ENCODE assay signal across 24 mouse cellular contexts in genomic region chr8:119580441-119581161, GRCm38 (mm10). TPM values are rescaled to one million over a fixed set of nuclear protein-coding genes. Genes with fewer than 3 reads are reported as not detected.
DNase-seq lines count a peak whose midpoint lies in the region; ATAC-seq and TF ChIP-seq lines count a peak whose summit lies in the region.
"Had no signal": no experiment of that assay in that cellular context is flagged by ENCODE, and none has a peak within 500 bp of the region (broad histone marks: within the 10 kb centered on the region; RNA-seq: fewer than 3 reads in every experiment).

No protein-coding gene starts in this region.

- H3K27ac ChIP-seq in heart, embryonic 13.5 days (replicated peaks) = peak overlapping the region; percentile 21; the same call in 1 of the 2 replicates
- H3K27ac ChIP-seq in midbrain, embryonic 11.5 days (ENCODE audit: low read depth, low read length) = no peak overlapping the region
- H3K27ac ChIP-seq in midbrain, postnatal 0 days (ENCODE audit: low read depth, low read length) = no peak overlapping the region
- peak overlapping the region; percentile 62 for H3K27ac ChIP-seq in liver, embryonic 15.5 days (replicated peaks)
- H3K27ac ChIP-seq: heart, adult 2 months; kidney, postnatal 0 days; limb, embryonic 13.5 days; lung, embryonic 15.5 days; midbrain, embryonic 12.5 days; neural tube, embryonic 13.5 days had no signal

- no peaks in the 10 kb centered on the region for H3K36me3 ChIP-seq in heart, embryonic 13.5 days
- no peaks in the 10 kb centered on the region for H3K36me3 ChIP-seq in midbrain, embryonic 11.5 days (ENCODE audit: control insufficient read depth, insufficient read depth, low read length)
- no peaks in the 10 kb centered on the region for H3K36me3 ChIP-seq in midbrain, postnatal 0 days (ENCODE audit: insufficient read depth, low read length)
- H3K36me3 ChIP-seq in liver, embryonic 15.5 days (replicated peaks) = no peaks in the 10 kb centered on the region
- H3K36me3 ChIP-seq: limb, embryonic 13.5 days; lung, embryonic 15.5 days; midbrain, embryonic 12.5 days; neural tube, embryonic 13.5 days had no signal

- peaks cover 46% of the 10 kb centered on the region for H3K4me1 ChIP-seq in heart, embryonic 13.5 days
- peaks cover under 1% of the 10 kb centered on the region; the same call in 1 of the 2 replicates for H3K4me1 ChIP-seq in midbrain, embryonic 11.5 days (ENCODE audit: control insufficient read depth, insufficient read depth, low read length)
- H3K4me1 ChIP-seq in midbrain, postnatal 0 days (ENCODE audit: insufficient read depth, low read length) = no peaks in the 10 kb centered on the region
- peaks cover 67% of the 10 kb centered on the region for H3K4me1 ChIP-seq in liver, embryonic 15.5 days (replicated peaks)
- H3K4me1 ChIP-seq: limb, embryonic 13.5 days; lung, embryonic 15.5 days; neural tube, embryonic 13.5 days had no signal

- no peak overlapping the region for H3K9ac ChIP-seq in heart, embryonic 13.5 days
- no peak overlapping the region for H3K9ac ChIP-seq in midbrain, embryonic 11.5 days (ENCODE audit: low read length)
- H3K9ac ChIP-seq in midbrain, postnatal 0 days (replicated peaks; ENCODE audit: low read length, poor library complexity, severe bottlenecking) = no peak overlapping the region
- H3K9ac ChIP-seq in liver, embryonic 15.5 days = no peak overlapping the region
- H3K9ac ChIP-seq: limb, embryonic 13.5 days; lung, embryonic 15.5 days; midbrain, embryonic 12.5 days; neural tube, embryonic 13.5 days had no signal

- no peaks in the 10 kb centered on the region for H3K9me3 ChIP-seq in heart, embryonic 13.5 days
- H3K9me3 ChIP-seq in midbrain, embryonic 11.5 days (ENCODE audit: control insufficient read depth, low read length) = no peaks in the 10 kb centered on the region
- no peaks in the 10 kb centered on the region for H3K9me3 ChIP-seq in midbrain, postnatal 0 days (ENCODE audit: low read length)
- H3K9me3 ChIP-seq in liver, embryonic 15.5 days (replicated peaks) = no peaks in the 10 kb centered on the region
- H3K9me3 ChIP-seq: limb, embryonic 13.5 days; lung, embryonic 15.5 days; midbrain, embryonic 12.5 days; neural tube, embryonic 13.5 days had no signal

- 53% methylated on average over 5 of the region's 5 CpGs for WGBS in heart, embryonic 13.5 days
- 91% methylated on average over 5 of the region's 5 CpGs for WGBS in midbrain, embryonic 11.5 days
- 90% methylated on average over 5 of the region's 5 CpGs for WGBS in midbrain, postnatal 0 days
- 37% methylated on average over 5 of the region's 5 CpGs for WGBS in liver, embryonic 15.5 days (ENCODE audit: insufficient replicate concordance)

- TF ChIP-seq CTCF in midbrain, postnatal 0 days (IDR thresholded peaks at IDR 0.05) = no peak

- H3K4me2 ChIP-seq in heart, embryonic 13.5 days = no peak overlapping the region
- no peak overlapping the region for H3K4me2 ChIP-seq in midbrain, embryonic 11.5 days
- H3K4me2 ChIP-seq in midbrain, postnatal 0 days (ENCODE audit: low read depth, low read length, poor library complexity, severe bottlenecking) = no peak overlapping the region
- peak overlapping the region; percentile 41 for H3K4me2 ChIP-seq in liver, embryonic 15.5 days
- H3K4me2 ChIP-seq: limb, embryonic 13.5 days; lung, embryonic 15.5 days; midbrain, embryonic 12.5 days; neural tube, embryonic 13.5 days had no signal

- H3K4me3 ChIP-seq in heart, embryonic 13.5 days = no peak overlapping the region
- H3K4me3 ChIP-seq in midbrain, embryonic 11.5 days (ENCODE audit: low read depth, low read length) = no peak overlapping the region
- H3K4me3 ChIP-seq in midbrain, postnatal 0 days (ENCODE audit: low read depth, low read length) = no peak overlapping the region
- no peak overlapping the region for H3K4me3 ChIP-seq in liver, embryonic 15.5 days (replicated peaks)
- H3K4me3 ChIP-seq: heart, adult 2 months; limb, embryonic 13.5 days; lung, embryonic 15.5 days; midbrain, embryonic 12.5 days; neural tube, embryonic 13.5 days had no signal

- intact Hi-C loops in heart, postnatal 10 days (cut with DNase I) = no loop called here
- intact Hi-C loops in gastrocnemius, postnatal 36 days (cut with DNase I) = no loop called here

- no peak for DNase-seq in heart, postnatal 10 days
- peak; percentile 26 for DNase-seq in midbrain, embryonic 11.5 days (ENCODE audit: low spot score, missing footprints)
- no peak for DNase-seq in midbrain, postnatal 0 days (ENCODE audit: low spot score)
- DNase-seq in gastrocnemius, postnatal 36 days = no peak
- DNase-seq in thymus, postnatal 36 days = no peak
- DNase-seq: cerebellum, adult 18-20 months; gastrocnemius, postnatal 10 days; heart, adult 2 months; layer of hippocampus, postnatal 36 days; lung, postnatal 4 days; thymus, postnatal 4 days had no signal

- no peak for ATAC-seq in heart, embryonic 13.5 days (ENCODE audit: extremely low read depth, insufficient number of reproducible peaks, low FRiP score, low TSS enrichment)
- no peak for ATAC-seq in midbrain, embryonic 11.5 days (ENCODE audit: low FRiP score)
- ATAC-seq in midbrain, postnatal 0 days (ENCODE audit: low FRiP score) = no peak
- ATAC-seq in liver, embryonic 15.5 days (ENCODE audit: insufficient read depth) = peak; percentile 77

- H3K27me3 ChIP-seq in heart, embryonic 13.5 days (replicated peaks) = peaks cover 29% of the 10 kb centered on the region
- H3K27me3 ChIP-seq in midbrain, embryonic 11.5 days (ENCODE audit: control insufficient read depth, insufficient read depth, low read length) = peaks cover 6% of the 10 kb centered on the region; the same call in 1 of the 2 replicates
- H3K27me3 ChIP-seq in midbrain, postnatal 0 days (ENCODE audit: insufficient read depth, low read length) = no peaks in the 10 kb centered on the region
- peaks cover 5% of the 10 kb centered on the region; the same call in 1 of the 2 replicates for H3K27me3 ChIP-seq in liver, embryonic 15.5 days

RNA-seq across cellular contexts. Expression of gene Dnaaf1, which starts 5.6 kb away (rescaled TPM):
- polyA plus RNA-seq in heart, embryonic 13.5 days (2015; fragmentation: Nextera tagmentation; extraction: Ambion mirVana) = 0.17 and 0.24 TPM in 2 replicates
- total RNA-seq in heart, postnatal 10 days (2021) = not detected
- 0.19 TPM in 1 of 2 replicates, not detected in the other for polyA plus RNA-seq in midbrain, embryonic 11.5 days (2014; fragmentation: Nextera tagmentation; extraction: Ambion mirVana)
- 0.47 and 1.1 TPM in 2 replicates for total RNA-seq in midbrain, postnatal 0 days (2014; rRNA removed)
- 0.51 and 0.60 TPM in 2 replicates for polyA plus RNA-seq in midbrain, postnatal 0 days (2015; fragmentation: Nextera tagmentation; extraction: Ambion mirVana)
- 0.05 and 0.08 TPM in 2 replicates for polyA plus RNA-seq in liver, embryonic 15.5 days (2015; fragmentation: Nextera tagmentation; extraction: Ambion mirVana)
- total RNA-seq in gastrocnemius, postnatal 36 days (2021) = not detected
- total RNA-seq: adrenal gland, adult 18-20 months; gastrocnemius, postnatal 10 days; heart, adult 2 months had no signal
- polyA plus RNA-seq: forebrain, embryonic 11.5 days; spleen, adult 2 months had no signal

RNA-seq across cellular contexts. Expression of gene Hsdl1, which starts 5.6 kb away (rescaled TPM):
- 31.3 and 32.4 TPM in 2 replicates for polyA plus RNA-seq in heart, embryonic 13.5 days (2015; fragmentation: Nextera tagmentation; extraction: Ambion mirVana)
- total RNA-seq in heart, postnatal 10 days (2021) = 10 to 100 TPM; 17.6 to 18.2 TPM
- polyA plus RNA-seq in midbrain, embryonic 11.5 days (2014; fragmentation: Nextera tagmentation; extraction: Ambion mirVana) = 76.2 and 86.7 TPM in 2 replicates
- total RNA-seq in midbrain, postnatal 0 days (2014; rRNA removed) = 164 and 176 TPM in 2 replicates
- polyA plus RNA-seq in midbrain, postnatal 0 days (2015; fragmentation: Nextera tagmentation; extraction: Ambion mirVana) = 164 and 174 TPM in 2 replicates
- 16.5 and 18.1 TPM in 2 replicates for polyA plus RNA-seq in liver, embryonic 15.5 days (2015; fragmentation: Nextera tagmentation; extraction: Ambion mirVana)
- 10 to 100 TPM; 14.0 to 14.9 TPM for total RNA-seq in gastrocnemius, postnatal 36 days (2021)

RNA-seq across cellular contexts. Expression of gene Mbtps1, which starts 22.1 kb away (rescaled TPM):
- 69.7 and 72.2 TPM in 2 replicates for polyA plus RNA-seq in heart, embryonic 13.5 days (2015; fragmentation: Nextera tagmentation; extraction: Ambion mirVana)
- total RNA-seq in heart, postnatal 10 days (2021) = 10 to 100 TPM; 66.8 to 67.7 TPM
- polyA plus RNA-seq in midbrain, embryonic 11.5 days (2014; fragmentation: Nextera tagmentation; extraction: Ambion mirVana) = 83.3 and 84.6 TPM in 2 replicates
- 68.8 and 72.7 TPM in 2 replicates for total RNA-seq in midbrain, postnatal 0 days (2014; rRNA removed)
- 45.5 and 46.0 TPM in 2 replicates for polyA plus RNA-seq in midbrain, postnatal 0 days (2015; fragmentation: Nextera tagmentation; extraction: Ambion mirVana)
- 24.7 and 26.3 TPM in 2 replicates for polyA plus RNA-seq in liver, embryonic 15.5 days (2015; fragmentation: Nextera tagmentation; extraction: Ambion mirVana)
- total RNA-seq in gastrocnemius, postnatal 36 days (2021) = 10 to 100 TPM; 24.0 to 29.0 TPM

RNA-seq across cellular contexts. Expression of gene Taf1c, which starts 24.4 kb away (rescaled TPM):
- 6.0 and 6.6 TPM in 2 replicates for polyA plus RNA-seq in heart, embryonic 13.5 days (2015; fragmentation: Nextera tagmentation; extraction: Ambion mirVana)
- 1 to 10 TPM; 3.9 to 4.7 TPM for total RNA-seq in heart, postnatal 10 days (2021)
- 11.1 and 13.4 TPM in 2 replicates for polyA plus RNA-seq in midbrain, embryonic 11.5 days (2014; fragmentation: Nextera tagmentation; extraction: Ambion mirVana)
- total RNA-seq in midbrain, postnatal 0 days (2014; rRNA removed) = 20.1 and 22.5 TPM in 2 replicates
- 9.6 and 10.2 TPM in 2 replicates for polyA plus RNA-seq in midbrain, postnatal 0 days (2015; fragmentation: Nextera tagmentation; extraction: Ambion mirVana)
- 5.4 and 7.4 TPM in 2 replicates for polyA plus RNA-seq in liver, embryonic 15.5 days (2015; fragmentation: Nextera tagmentation; extraction: Ambion mirVana)
- 1 to 10 TPM; 4.0 to 4.8 TPM for total RNA-seq in gastrocnemius, postnatal 36 days (2021)

RNA-seq across cellular contexts. Expression of gene Adad2, which starts 31.9 kb away (rescaled TPM):
- not detected in 2 replicates for polyA plus RNA-seq in heart, embryonic 13.5 days (2015; fragmentation: Nextera tagmentation; extraction: Ambion mirVana)
- total RNA-seq in heart, postnatal 10 days (2021) = not detected
- 0.11 and 0.27 TPM in 2 replicates for polyA plus RNA-seq in midbrain, embryonic 11.5 days (2014; fragmentation: Nextera tagmentation; extraction: Ambion mirVana)
- total RNA-seq in midbrain, postnatal 0 days (2014; rRNA removed) = 0.33 and 1.0 TPM in 2 replicates
- 0.22 and 0.23 TPM in 2 replicates for polyA plus RNA-seq in midbrain, postnatal 0 days (2015; fragmentation: Nextera tagmentation; extraction: Ambion mirVana)
- polyA plus RNA-seq in liver, embryonic 15.5 days (2015; fragmentation: Nextera tagmentation; extraction: Ambion mirVana) = not detected in 2 replicates
- under 1 TPM; 0.17 to 0.20 TPM for total RNA-seq in gastrocnemius, postnatal 36 days (2021)
- total RNA-seq: adrenal gland, adult 18-20 months; adrenal gland, postnatal 4 days; gastrocnemius, postnatal 10 days; heart, adult 2 months had no signal
- polyA plus RNA-seq: forebrain, embryonic 11.5 days; heart, adult 2 months; hindbrain, embryonic 11.5 days; kidney, postnatal 0 days; lung, embryonic 15.5 days; neural tube, embryonic 13.5 days; spleen, adult 2 months; stomach, embryonic 14.5 days had no signal

Comparison
In these comparisons a context has a peak if more than half of its experiments do, and no peak if none do; other contexts are left out.
1. H3K27ac ChIP-seq: peak in heart, embryonic 13.5 days (single experiment) and liver, embryonic 15.5 days (single experiment); none in midbrain, embryonic 11.5 days (single experiment) and midbrain, postnatal 0 days (single experiment).